Mouse (Mus musculus): ENCODE measurements around the gene Wasf3. TPM values are rescaled to one million over a fixed set of nuclear protein-coding genes. Genes with fewer than 3 reads are reported as not detected.
A peak's percentile ranks its signal among the peaks of the same experiment; 100 is the strongest.

The Wasf3 gene
- polyA plus RNA-seq (2015; fragmentation: Nextera tagmentation; extraction: Ambion mirVana) = 18.7 and 19.9 TPM in 2 replicates

DNA sequence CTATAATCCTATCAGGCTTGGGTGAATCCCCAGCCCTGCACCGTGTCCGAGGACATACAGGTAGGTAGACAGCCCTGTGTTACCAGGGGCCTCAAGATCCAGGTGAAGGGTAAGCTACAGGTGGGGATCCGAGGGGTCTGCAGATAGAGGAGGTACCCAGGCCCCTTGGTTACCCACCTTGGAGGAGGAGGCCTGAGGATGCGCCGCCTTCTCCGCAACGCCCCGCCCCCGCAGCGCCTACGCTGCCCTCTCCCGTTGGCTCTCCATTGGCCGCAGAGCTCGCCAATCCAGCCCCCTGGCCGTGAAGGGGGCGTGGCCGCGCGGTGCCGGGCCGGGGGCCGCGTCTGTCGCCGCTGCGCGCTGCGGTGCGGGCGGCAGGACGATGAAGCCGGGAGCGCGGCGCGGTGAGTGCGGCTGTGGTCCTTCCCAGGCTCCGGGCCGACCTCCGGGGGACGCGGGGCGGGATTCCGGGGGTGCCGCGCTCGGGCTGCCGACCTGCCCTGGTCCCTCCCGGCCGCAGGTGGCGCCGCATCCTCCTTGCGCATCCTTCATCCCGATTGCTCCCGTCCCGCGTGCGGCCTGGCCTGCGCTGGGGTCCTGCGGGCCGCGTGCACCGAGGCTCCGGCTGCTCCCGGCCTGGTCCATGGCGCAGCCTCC, at the start of gene Wasf3:
Gene Wasf3 (plus strand): TSS at position 51 of the 657 bp plus-strand sequence.
- Histone ChIP-seq H3K4me1 (replicated peaks) (peaks cover 6% of the 10 kb centered on the region), H3K4me3 (peak within 1 kb of the TSS; percentile 52), H3K4me2 (peak within 1 kb of the TSS; percentile 71), H3K9ac (peak within 1 kb of the TSS; percentile 58), H3K36me3 (peaks cover 4% of the 10 kb centered on the region; the same call in 1 of the 2 replicates), H3K27ac (replicated peaks) (peak within 1 kb of the TSS; percentile 79), H3K9me3 (no peaks in the 10 kb centered on the region), H3K27me3 (no peaks in the 10 kb centered on the region)
- 0% methylated on average over 65 of the region's 66 CpGs for WGBS
- peak; percentile 98 for ATAC-seq (ENCODE audit: low FRiP score, low read depth)

DNA sequence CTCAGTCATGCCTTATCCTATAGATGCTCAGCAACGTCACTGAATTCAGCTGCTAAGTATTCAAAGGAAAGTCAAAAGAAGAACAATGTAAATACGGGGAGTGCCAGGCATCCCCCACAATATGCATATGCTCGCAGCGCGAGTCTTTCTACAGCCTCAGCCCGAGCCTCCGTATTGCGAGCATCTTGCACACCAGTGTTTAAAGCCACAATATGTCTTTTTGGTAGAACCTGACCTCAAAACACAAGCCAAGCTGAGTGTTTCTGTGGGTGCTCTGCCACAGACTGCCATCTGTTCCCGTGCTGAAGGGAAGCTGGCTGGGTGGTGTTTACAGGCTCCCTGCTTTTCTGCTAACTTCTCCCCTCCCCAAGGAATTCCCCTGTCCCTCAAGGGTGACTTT, 46.7 kb upstream of the Wasf3 start:
- Histone ChIP-seq H3K27me3 (no peaks in the 10 kb centered on the region), H3K9ac (no peak overlapping the region), H3K4me2 (no peak overlapping the region), H3K4me3 (no peak overlapping the region), H3K4me1 (replicated peaks) (no peaks in the 10 kb centered on the region), H3K27ac (replicated peaks) (no peak overlapping the region), H3K9me3 (no peaks in the 10 kb centered on the region), H3K36me3 (no peaks in the 10 kb centered on the region)
- 49% methylated on average over 9 of the region's 9 CpGs for WGBS
- no peak for ATAC-seq (ENCODE audit: low FRiP score, low read depth)

DNA sequence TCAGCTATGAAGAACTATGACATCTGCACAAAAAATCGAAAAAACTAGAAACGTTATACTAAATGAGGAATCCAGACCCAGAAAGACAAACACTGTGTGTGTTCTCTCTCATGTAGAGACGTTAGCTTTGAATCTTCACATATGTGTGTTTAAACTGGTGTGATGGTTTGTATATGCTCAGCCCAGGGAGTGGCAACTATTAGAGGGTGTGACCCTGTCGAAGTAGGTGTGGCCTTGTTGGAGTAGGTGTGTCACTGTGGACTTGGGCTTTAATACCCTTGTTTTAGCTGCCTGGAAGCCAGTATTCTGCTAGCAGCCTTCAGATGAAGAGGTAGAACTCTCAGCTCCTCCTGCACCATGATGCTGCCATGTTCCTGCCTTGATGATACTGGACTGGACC, 44.7 kb upstream of the Wasf3 start:
- Histone ChIP-seq H3K4me2 (no peak overlapping the region), H3K4me1 (replicated peaks) (no peaks in the 10 kb centered on the region), H3K27ac (replicated peaks) (no peak overlapping the region), H3K27me3 (no peaks in the 10 kb centered on the region), H3K36me3 (no peaks in the 10 kb centered on the region), H3K4me3 (no peak overlapping the region), H3K9me3 (no peaks in the 10 kb centered on the region), H3K9ac (no peak overlapping the region)
- 88% methylated on average over 4 of the region's 4 CpGs for WGBS
- ATAC-seq (ENCODE audit: low FRiP score, low read depth) = no peak

DNA sequence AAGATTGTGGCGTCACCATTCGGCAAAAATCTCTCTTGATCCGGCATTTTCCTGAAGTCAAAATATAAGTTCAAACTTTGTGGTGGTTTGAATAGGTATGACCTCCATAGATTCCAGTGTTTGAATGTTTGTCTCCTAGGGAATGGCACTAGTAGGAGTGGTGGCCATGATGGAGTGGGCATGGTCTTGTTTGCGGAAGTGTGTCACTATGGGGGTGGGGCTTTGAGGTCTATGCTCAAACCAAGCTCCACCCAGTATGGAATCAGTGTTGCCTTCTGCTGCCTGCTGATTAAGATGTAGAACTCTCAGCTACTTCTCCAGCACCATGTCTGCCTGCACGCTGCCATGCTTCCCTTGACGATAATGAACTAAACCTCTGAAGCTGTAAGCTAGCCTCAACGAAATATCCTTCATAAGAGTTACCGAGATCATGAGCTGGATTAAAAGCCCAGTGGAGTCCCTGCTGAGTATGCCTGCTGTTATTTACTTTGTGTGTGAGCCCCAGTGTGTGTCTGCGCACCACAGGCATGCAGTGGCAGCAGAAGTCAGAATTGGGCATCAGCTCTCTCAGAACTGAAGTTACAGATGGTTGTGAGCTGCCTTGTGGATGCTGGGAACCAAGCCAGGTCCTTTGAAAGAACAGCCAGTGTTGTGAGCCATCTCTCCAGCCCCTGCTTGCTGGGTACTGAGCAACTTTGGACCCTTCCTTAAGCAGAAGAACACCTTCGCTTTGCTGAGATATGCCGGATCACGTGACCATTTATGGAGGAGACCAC, 39.7 kb upstream of the Wasf3 start:
- Histone ChIP-seq H3K27ac (replicated peaks) (no peak overlapping the region), H3K4me2 (no peak overlapping the region)
- 86% methylated on average over 12 of the region's 12 CpGs for WGBS

GRCm38 (mm10) chr5:146347081-146347480, 37.7 kb upstream of the Wasf3 start:
- no peaks in the 10 kb centered on the region for H3K27me3 ChIP-seq
- no peaks in the 10 kb centered on the region for H3K36me3 ChIP-seq
- no peaks in the 10 kb centered on the region for H3K9me3 ChIP-seq
- H3K27ac ChIP-seq (replicated peaks) = no peak overlapping the region
- H3K9ac ChIP-seq = no peak overlapping the region
- no peaks in the 10 kb centered on the region for H3K4me1 ChIP-seq (replicated peaks)
- H3K4me2 ChIP-seq = no peak overlapping the region
- no peak for ATAC-seq (ENCODE audit: low FRiP score, low read depth)
- no peak overlapping the region for H3K4me3 ChIP-seq
- WGBS = 87% methylated on average over 6 of the region's 6 CpGs

More for the DNA sequence above, 39.7 kb upstream of the Wasf3 start:
- Histone ChIP-seq H3K4me1 (replicated peaks) (no peaks in the 10 kb centered on the region), H3K9ac (no peak overlapping the region), H3K9me3 (no peaks in the 10 kb centered on the region), H3K4me3 (no peak overlapping the region), H3K36me3 (no peaks in the 10 kb centered on the region), H3K27me3 (no peaks in the 10 kb centered on the region)
- ATAC-seq (ENCODE audit: low FRiP score, low read depth) = no peak

DNA sequence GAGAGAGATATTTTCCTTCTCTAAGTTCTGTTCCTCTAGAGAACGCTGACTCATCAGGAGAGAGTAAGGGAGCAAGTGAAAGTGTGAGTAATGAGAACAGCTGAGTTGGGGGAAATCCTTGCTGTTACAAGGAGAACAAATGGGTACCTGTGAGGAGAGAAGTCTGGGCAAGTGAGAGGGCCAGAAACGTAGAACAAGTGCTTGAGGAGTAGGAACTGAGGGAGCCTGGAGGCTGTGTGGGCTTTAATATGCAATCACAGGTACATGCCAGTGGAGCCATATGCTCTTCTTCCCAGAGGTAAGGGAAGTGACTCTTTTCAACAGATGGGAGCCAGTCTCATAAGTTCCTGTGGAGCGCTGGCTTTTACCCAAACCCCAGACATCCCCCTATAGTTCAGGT, 35.6 kb upstream of the Wasf3 start:
- Histone ChIP-seq H3K27ac (replicated peaks) (no peak overlapping the region), H3K4me3 (no peak overlapping the region), H3K4me1 (replicated peaks) (no peaks in the 10 kb centered on the region), H3K36me3 (no peaks in the 10 kb centered on the region), H3K27me3 (no peaks in the 10 kb centered on the region), H3K9ac (no peak overlapping the region), H3K4me2 (no peak overlapping the region), H3K9me3 (no peaks in the 10 kb centered on the region)
- no peak for ATAC-seq (ENCODE audit: low FRiP score, low read depth)
- WGBS = 87% methylated on average over 3 of the region's 3 CpGs

GRCm38 (mm10) chr5:146350784-146351183, 34.0 kb upstream of the Wasf3 start:
- WGBS = 81% methylated on average over 11 of the region's 11 CpGs
- H3K4me1 ChIP-seq (replicated peaks) = no peaks in the 10 kb centered on the region
- no peak overlapping the region for H3K27ac ChIP-seq (replicated peaks)
- no peaks in the 10 kb centered on the region for H3K9me3 ChIP-seq
- H3K9ac ChIP-seq = no peak overlapping the region
- H3K36me3 ChIP-seq = no peaks in the 10 kb centered on the region
- H3K27me3 ChIP-seq = no peaks in the 10 kb centered on the region
- no peak overlapping the region for H3K4me3 ChIP-seq
- ATAC-seq (ENCODE audit: low FRiP score, low read depth) = no peak
- no peak overlapping the region for H3K4me2 ChIP-seq

DNA sequence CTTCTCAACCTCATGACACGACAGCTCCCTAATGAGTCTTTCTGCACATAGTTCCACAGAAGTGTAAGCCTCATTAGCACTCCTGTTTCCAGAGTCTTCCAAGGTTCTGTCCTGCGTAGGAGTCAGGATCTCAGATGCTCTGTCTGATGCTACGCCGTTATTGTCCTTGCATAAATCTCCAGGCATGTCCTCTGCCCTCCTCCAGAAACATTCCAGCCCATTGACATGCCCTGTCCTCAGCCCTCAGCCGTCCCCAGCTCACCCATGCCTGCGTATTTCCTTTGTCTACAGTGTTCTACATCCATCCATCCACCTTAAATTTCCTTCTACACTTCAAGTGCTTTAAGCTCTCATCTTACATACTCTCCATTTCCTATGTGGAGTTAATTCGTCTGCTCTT, 32.8 kb upstream of the Wasf3 start:
- WGBS = 82% methylated on average over 7 of the region's 7 CpGs

GRCm38 (mm10) chr5:146360386-146360785, 24.4 kb upstream of the Wasf3 start:
- Histone ChIP-seq H3K9me3 (no peaks in the 10 kb centered on the region), H3K27me3 (no peaks in the 10 kb centered on the region), H3K9ac (no peak overlapping the region), H3K4me1 (replicated peaks) (no peaks in the 10 kb centered on the region), H3K27ac (replicated peaks) (no peak overlapping the region), H3K4me2 (peak overlapping the region; percentile 23; the same call in 1 of the 2 replicates), H3K36me3 (no peaks in the 10 kb centered on the region), H3K4me3 (no peak overlapping the region)
- 25% methylated on average over 10 of the region's 10 CpGs for WGBS
- ATAC-seq (ENCODE audit: low FRiP score, low read depth) = peak; percentile 15; the same call in 1 of the 2 replicates

More for the DNA sequence above, 32.8 kb upstream of the Wasf3 start:
- Histone ChIP-seq H3K27me3 (no peaks in the 10 kb centered on the region), H3K4me3 (no peak overlapping the region), H3K9me3 (no peaks in the 10 kb centered on the region), H3K36me3 (no peaks in the 10 kb centered on the region), H3K9ac (no peak overlapping the region), H3K4me2 (no peak overlapping the region), H3K27ac (replicated peaks) (no peak overlapping the region), H3K4me1 (replicated peaks) (no peaks in the 10 kb centered on the region)
- ATAC-seq (ENCODE audit: low FRiP score, low read depth) = no peak

DNA sequence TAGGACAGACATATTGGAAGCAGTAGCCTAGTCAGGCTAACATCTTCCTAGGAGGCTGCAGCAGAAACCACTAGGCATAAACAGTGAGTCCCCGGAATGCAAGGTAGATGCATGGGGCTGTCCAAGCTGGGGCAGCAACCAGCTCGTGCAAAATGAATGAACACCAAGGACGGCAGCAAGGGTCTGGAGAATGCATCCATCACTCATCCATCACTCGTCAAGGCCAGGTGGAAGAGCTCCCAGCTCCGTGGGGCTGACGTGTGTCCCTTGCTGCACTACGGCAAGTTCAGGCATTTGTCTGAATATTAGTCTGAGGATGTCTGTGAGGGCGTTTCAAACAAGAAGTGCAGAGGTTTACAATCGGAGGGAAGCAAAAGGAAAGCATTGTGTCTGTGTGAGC, 22.1 kb upstream of the Wasf3 start:
- no peak overlapping the region for H3K4me2 ChIP-seq
- no peak overlapping the region for H3K27ac ChIP-seq (replicated peaks)
- no peak for ATAC-seq (ENCODE audit: low FRiP score, low read depth)
- H3K36me3 ChIP-seq = no peaks in the 10 kb centered on the region
- no peaks in the 10 kb centered on the region for H3K27me3 ChIP-seq
- H3K4me3 ChIP-seq = no peak overlapping the region
- no peaks in the 10 kb centered on the region for H3K9me3 ChIP-seq
- 69% methylated on average over 9 of the region's 9 CpGs for WGBS
- H3K9ac ChIP-seq = no peak overlapping the region
- no peaks in the 10 kb centered on the region for H3K4me1 ChIP-seq (replicated peaks)

DNA sequence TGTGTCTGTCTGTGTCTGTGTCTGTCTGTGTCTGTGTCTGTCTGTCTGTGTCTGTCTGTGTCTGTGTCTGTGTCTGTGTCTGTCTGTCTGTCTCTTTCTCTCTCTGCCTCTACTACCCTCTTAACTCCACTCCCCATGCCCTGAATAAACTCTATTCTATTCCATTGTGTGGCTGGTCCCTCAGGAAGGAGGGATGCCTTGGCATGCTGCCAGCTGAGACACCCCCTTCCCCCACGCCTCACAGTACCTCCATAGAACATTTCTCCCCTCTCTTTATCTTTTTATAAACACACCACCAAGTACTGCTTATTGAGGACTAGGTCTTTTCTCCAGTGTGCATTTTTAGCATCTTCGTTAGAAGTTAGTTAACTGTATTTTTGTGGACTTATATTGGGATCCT, 16.4 kb upstream of the Wasf3 start:
- Histone ChIP-seq H3K27ac (replicated peaks) (no peak overlapping the region), H3K36me3 (no peaks in the 10 kb centered on the region), H3K27me3 (no peaks in the 10 kb centered on the region), H3K9me3 (no peaks in the 10 kb centered on the region), H3K9ac (no peak overlapping the region), H3K4me3 (no peak overlapping the region), H3K4me2 (no peak overlapping the region), H3K4me1 (replicated peaks) (no peaks in the 10 kb centered on the region)
- ATAC-seq (ENCODE audit: low FRiP score, low read depth) = no peak
- 53% methylated on average over 2 of the region's 2 CpGs for WGBS

DNA sequence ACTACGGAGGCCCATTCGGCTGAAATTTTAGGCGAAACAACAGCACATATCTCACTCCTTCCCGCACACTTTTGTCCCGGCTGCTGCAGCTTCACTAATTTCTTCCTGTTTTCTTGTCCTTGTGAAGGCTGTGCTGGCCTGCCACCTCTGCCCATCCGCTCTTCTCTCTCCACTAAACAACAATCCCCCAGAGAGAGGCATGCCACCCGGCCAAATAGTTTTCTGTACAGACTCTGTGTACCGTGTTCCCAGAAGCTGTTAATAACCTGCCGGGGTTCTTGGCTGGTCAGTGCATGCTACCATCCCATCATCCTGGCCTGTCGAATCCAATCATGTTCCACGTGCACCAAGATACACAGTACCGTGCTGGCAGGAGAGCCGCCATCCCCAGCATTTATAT, 15.8 kb upstream of the Wasf3 start:
- no peak overlapping the region for H3K27ac ChIP-seq (replicated peaks)
- H3K36me3 ChIP-seq = no peaks in the 10 kb centered on the region
- H3K4me2 ChIP-seq = no peak overlapping the region
- WGBS = 71% methylated on average over 13 of the region's 13 CpGs
- ATAC-seq (ENCODE audit: low FRiP score, low read depth) = no peak
- H3K27me3 ChIP-seq = no peaks in the 10 kb centered on the region
- no peak overlapping the region for H3K4me3 ChIP-seq
- no peaks in the 10 kb centered on the region for H3K9me3 ChIP-seq
- H3K9ac ChIP-seq = no peak overlapping the region
- H3K4me1 ChIP-seq (replicated peaks) = no peaks in the 10 kb centered on the region

Measured in hindbrain, embryonic 15.5 days (tissue).